Mouse (Mus musculus): Measurements from ENCODE around the gene A230072I06Rik. TPM values are rescaled to one million over a fixed set of nuclear protein-coding genes. Genes with fewer than 3 reads are reported as not detected.

Gene A230072I06Rik
- polyA plus RNA-seq, 1 experiment = not detected

DNA sequence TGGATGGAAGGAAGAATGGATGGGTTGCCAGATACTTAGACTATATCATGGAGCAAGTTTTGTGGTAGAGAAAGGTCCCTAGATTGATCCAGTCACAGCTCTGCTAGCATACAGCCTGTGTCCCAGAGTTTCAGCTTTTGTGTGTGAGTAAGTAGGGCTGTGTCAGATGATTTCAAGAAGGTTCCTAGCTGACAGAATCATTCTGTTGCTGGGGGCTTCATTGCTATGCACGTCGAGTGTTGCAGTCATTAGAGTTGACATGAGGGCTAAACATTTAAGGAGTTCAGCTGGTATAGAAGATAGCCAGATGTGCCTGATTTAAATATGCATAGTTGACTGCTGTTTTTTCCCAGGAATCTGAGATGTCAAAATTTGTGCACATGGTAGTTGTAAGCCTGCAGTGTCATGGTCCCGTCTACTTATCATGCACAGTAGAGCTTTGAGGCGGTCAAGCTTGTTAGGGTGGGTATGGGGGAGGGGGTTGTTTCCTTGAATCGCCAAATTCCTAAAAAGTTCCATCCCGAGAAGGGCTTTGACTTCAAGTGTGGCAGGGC lies 18.1 kb upstream of the A230072I06Rik start:
- Histone ChIP-seq H3K36me3 (ENCODE audit: control insufficient read depth, insufficient read depth) (no peaks in the 10 kb centered on the region), H3K4me3 (ENCODE audit: insufficient read depth, poor library complexity, severe bottlenecking) (no peak overlapping the region), H3K79me2 (ENCODE audit: control insufficient read depth, insufficient read depth) (no peaks in the 10 kb centered on the region), H3ac (ENCODE audit: control insufficient read depth, insufficient read length, low read depth) (no peak overlapping the region), H3K79me3 (ENCODE audit: low read depth) (no peaks in the 10 kb centered on the region), H3K27me3 (ENCODE audit: control insufficient read depth, insufficient read depth, insufficient read length) (no peaks in the 10 kb centered on the region)
- no peak for TF ChIP-seq USF1 (IDR thresholded peaks at IDR 0.05; ENCODE audit: low read depth)
- no peak for TF ChIP-seq MAX (IDR thresholded peaks at IDR 0.05)
- TF ChIP-seq MYOD1 (IDR thresholded peaks at IDR 0.05; ENCODE audit: control insufficient read depth, insufficient read length, low read depth) = no peak
- no peak for TF ChIP-seq CEBPB (IDR thresholded peaks at IDR 0.05; ENCODE audit: low read depth)
- no peak for TF ChIP-seq MYOG (IDR thresholded peaks at IDR 0.05; ENCODE audit: control insufficient read depth, extremely low read depth, insufficient read length)
- no peak for TF ChIP-seq FOSL1 (IDR thresholded peaks at IDR 0.05; ENCODE audit: insufficient read depth, low read length, poor library complexity, severe bottlenecking)
- TF ChIP-seq CTCF (IDR thresholded peaks at IDR 0.05; ENCODE audit: control insufficient read depth, insufficient read depth, insufficient read length) = no peak

DNA sequence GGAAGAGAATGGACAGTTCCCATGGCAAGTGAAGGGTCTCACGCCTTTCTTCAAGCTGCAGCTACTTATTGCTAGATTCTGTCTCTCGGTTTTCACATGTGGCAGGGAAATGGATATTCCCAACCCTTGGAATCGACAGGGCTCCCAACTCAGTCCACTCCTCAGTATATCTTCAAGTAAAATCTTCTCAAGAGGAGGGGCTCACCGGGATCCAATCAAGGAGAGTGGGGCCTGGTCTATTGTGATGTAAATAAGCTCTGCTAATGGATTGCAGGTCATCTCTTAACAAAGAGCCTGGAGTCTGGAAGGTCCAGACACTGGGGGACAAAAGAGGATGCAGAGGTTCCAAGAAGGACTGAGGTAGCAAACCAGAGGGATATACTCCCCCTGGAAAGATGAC lies 17.1 kb upstream of the A230072I06Rik start:
- TF ChIP-seq MYOG (IDR thresholded peaks at IDR 0.05; ENCODE audit: control insufficient read depth, extremely low read depth, insufficient read length) (no peak), MAX (IDR thresholded peaks at IDR 0.05) (no peak), CTCF (IDR thresholded peaks at IDR 0.05; ENCODE audit: control insufficient read depth, insufficient read depth, insufficient read length) (no peak), USF1 (IDR thresholded peaks at IDR 0.05; ENCODE audit: low read depth) (no peak), FOSL1 (IDR thresholded peaks at IDR 0.05; ENCODE audit: insufficient read depth, low read length, poor library complexity, severe bottlenecking) (no peak), MYOD1 (IDR thresholded peaks at IDR 0.05; ENCODE audit: control insufficient read depth, insufficient read length, low read depth) (no peak), CEBPB (IDR thresholded peaks at IDR 0.05; ENCODE audit: low read depth) (no peak)
- no peaks in the 10 kb centered on the region for H3K27me3 ChIP-seq (ENCODE audit: control insufficient read depth, insufficient read depth, insufficient read length)
- H3K4me3 ChIP-seq (ENCODE audit: insufficient read depth, poor library complexity, severe bottlenecking) = no peak overlapping the region
- no peaks in the 10 kb centered on the region for H3K36me3 ChIP-seq (ENCODE audit: control insufficient read depth, insufficient read depth)
- H3ac ChIP-seq (ENCODE audit: control insufficient read depth, insufficient read length, low read depth) = no peak overlapping the region
- no peaks in the 10 kb centered on the region for H3K79me2 ChIP-seq (ENCODE audit: control insufficient read depth, insufficient read depth)
- H3K79me3 ChIP-seq (ENCODE audit: low read depth) = no peaks in the 10 kb centered on the region

DNA sequence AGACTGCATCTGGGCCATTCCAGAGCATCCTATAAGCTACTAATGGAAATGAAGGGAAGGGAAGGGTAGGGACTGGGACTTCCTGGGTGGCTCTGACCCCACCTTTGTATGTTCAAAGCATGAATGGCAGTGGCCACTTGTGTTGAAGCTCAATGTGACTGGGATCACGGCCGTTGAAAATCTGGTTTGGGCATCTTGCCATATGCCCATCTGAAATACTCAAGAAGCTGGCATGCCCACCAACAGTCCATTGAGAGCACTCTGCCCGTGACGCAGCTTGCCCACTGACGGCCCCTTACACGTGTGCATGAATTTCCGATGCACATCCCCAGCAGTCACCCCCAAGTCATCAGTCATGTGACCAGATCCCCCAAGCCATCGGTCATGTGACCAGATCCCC lies 13.6 kb upstream of the A230072I06Rik start:
- Histone ChIP-seq H3K4me3 (ENCODE audit: insufficient read depth, poor library complexity, severe bottlenecking) (no peak overlapping the region), H3K36me3 (ENCODE audit: control insufficient read depth, insufficient read depth) (no peaks in the 10 kb centered on the region), H3K79me3 (ENCODE audit: low read depth) (no peaks in the 10 kb centered on the region), H3K79me2 (ENCODE audit: control insufficient read depth, insufficient read depth) (no peaks in the 10 kb centered on the region), H3ac (ENCODE audit: control insufficient read depth, insufficient read length, low read depth) (no peak overlapping the region), H3K27me3 (ENCODE audit: control insufficient read depth, insufficient read depth, insufficient read length) (peaks cover 6% of the 10 kb centered on the region)
- TF ChIP-seq MYOD1 (IDR thresholded peaks at IDR 0.05; ENCODE audit: control insufficient read depth, insufficient read length, low read depth) = no peak
- TF ChIP-seq MYOG (IDR thresholded peaks at IDR 0.05; ENCODE audit: control insufficient read depth, extremely low read depth, insufficient read length) = no peak
- TF ChIP-seq MAX (IDR thresholded peaks at IDR 0.05) = no peak
- no peak for TF ChIP-seq FOSL1 (IDR thresholded peaks at IDR 0.05; ENCODE audit: insufficient read depth, low read length, poor library complexity, severe bottlenecking)
- no peak for TF ChIP-seq CTCF (IDR thresholded peaks at IDR 0.05; ENCODE audit: control insufficient read depth, insufficient read depth, insufficient read length)

DNA sequence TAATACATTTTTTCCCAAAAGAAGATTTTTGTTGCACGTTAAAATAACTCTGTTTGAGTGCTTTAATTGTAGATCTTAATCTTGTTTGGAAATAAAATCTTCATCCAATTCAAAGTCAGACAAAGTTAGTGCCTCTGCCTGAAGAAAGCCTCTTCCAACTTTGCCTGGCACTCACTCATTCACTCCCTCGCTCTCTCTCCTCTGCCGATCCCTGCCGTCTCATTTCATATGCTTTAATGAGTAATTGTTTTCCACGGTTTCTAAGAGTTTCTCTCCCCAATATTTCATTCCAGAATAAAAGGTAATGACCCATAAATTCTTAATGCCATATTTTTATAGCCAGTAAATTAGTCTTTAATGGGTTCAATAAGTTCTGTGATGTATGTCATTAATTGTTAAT lies 10.8 kb upstream of the A230072I06Rik start:
- Histone ChIP-seq H3K27me3 (ENCODE audit: control insufficient read depth, insufficient read depth, insufficient read length) (peaks cover 6% of the 10 kb centered on the region), H3K79me2 (ENCODE audit: control insufficient read depth, insufficient read depth) (no peaks in the 10 kb centered on the region), H3K4me3 (ENCODE audit: insufficient read depth, poor library complexity, severe bottlenecking) (no peak overlapping the region), H3ac (ENCODE audit: control insufficient read depth, insufficient read length, low read depth) (no peak overlapping the region), H3K36me3 (ENCODE audit: control insufficient read depth, insufficient read depth) (no peaks in the 10 kb centered on the region), H3K79me3 (ENCODE audit: low read depth) (no peaks in the 10 kb centered on the region)
- no peak for TF ChIP-seq MYOG (IDR thresholded peaks at IDR 0.05; ENCODE audit: control insufficient read depth, extremely low read depth, insufficient read length)
- TF ChIP-seq MAX (IDR thresholded peaks at IDR 0.05) = no peak
- no peak for TF ChIP-seq CTCF (IDR thresholded peaks at IDR 0.05; ENCODE audit: control insufficient read depth, insufficient read depth, insufficient read length)
- no peak for TF ChIP-seq CEBPB (IDR thresholded peaks at IDR 0.05; ENCODE audit: low read depth)
- TF ChIP-seq FOSL1 (IDR thresholded peaks at IDR 0.05; ENCODE audit: insufficient read depth, low read length, poor library complexity, severe bottlenecking) = no peak
- TF ChIP-seq USF1 (IDR thresholded peaks at IDR 0.05; ENCODE audit: low read depth) = no peak
- no peak for TF ChIP-seq MYOD1 (IDR thresholded peaks at IDR 0.05; ENCODE audit: control insufficient read depth, insufficient read length, low read depth)

DNA sequence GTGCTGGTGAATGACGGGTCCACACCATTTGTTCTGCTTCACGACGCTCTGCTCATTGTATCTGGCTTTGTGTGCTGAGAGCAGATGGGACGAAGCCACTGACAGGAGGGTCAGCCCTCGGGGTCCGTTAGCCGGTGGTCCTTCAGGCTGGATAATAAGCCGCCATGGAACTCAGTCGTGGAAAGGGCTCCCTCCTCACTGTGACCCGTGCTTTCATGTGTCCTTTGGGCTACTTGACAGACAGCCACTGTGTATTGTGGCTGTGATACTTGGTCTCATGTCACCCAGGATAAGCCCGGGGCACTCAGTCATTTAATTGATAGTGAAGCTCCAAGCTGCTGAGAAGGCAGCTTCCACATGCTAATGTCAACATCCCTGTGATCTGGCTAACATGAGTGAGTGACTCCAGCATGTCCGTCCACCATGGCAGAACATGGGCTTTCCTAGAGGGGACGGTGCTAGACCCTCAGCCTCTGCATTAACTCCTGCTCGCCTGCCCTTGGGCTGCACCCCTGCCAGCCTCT lies 10.3 kb upstream of the A230072I06Rik start:
- no peak for TF ChIP-seq MYOD1 (IDR thresholded peaks at IDR 0.05; ENCODE audit: control insufficient read depth, insufficient read length, low read depth)
- TF ChIP-seq FOSL1 (IDR thresholded peaks at IDR 0.05; ENCODE audit: insufficient read depth, low read length, poor library complexity, severe bottlenecking) = no peak
- no peak for TF ChIP-seq MAX (IDR thresholded peaks at IDR 0.05)
- no peak for TF ChIP-seq CTCF (IDR thresholded peaks at IDR 0.05; ENCODE audit: control insufficient read depth, insufficient read depth, insufficient read length)
- no peak for TF ChIP-seq CEBPB (IDR thresholded peaks at IDR 0.05; ENCODE audit: low read depth)
- TF ChIP-seq MYOG (IDR thresholded peaks at IDR 0.05; ENCODE audit: control insufficient read depth, extremely low read depth, insufficient read length) = no peak
- no peak for TF ChIP-seq USF1 (IDR thresholded peaks at IDR 0.05; ENCODE audit: low read depth)
- no peak overlapping the region for H3ac ChIP-seq (ENCODE audit: control insufficient read depth, insufficient read length, low read depth)
- H3K79me3 ChIP-seq (ENCODE audit: low read depth) = no peaks in the 10 kb centered on the region
- H3K36me3 ChIP-seq (ENCODE audit: control insufficient read depth, insufficient read depth) = no peaks in the 10 kb centered on the region
- no peak overlapping the region for H3K4me3 ChIP-seq (ENCODE audit: insufficient read depth, poor library complexity, severe bottlenecking)
- H3K27me3 ChIP-seq (ENCODE audit: control insufficient read depth, insufficient read depth, insufficient read length) = peaks cover 6% of the 10 kb centered on the region
- no peaks in the 10 kb centered on the region for H3K79me2 ChIP-seq (ENCODE audit: control insufficient read depth, insufficient read depth)

All from C2C12 (cell line).